Mouse (Mus musculus): ENCODE data around the gene Mterf1b. TPM values are rescaled to one million over a fixed set of nuclear protein-coding genes. Genes with fewer than 3 reads are reported as not detected.

The Mterf1b gene
- polyA plus RNA-seq (2015; fragmentation: Nextera tagmentation; extraction: Ambion mirVana): 1.6 and 1.7 TPM in 2 replicates

GRCm38 (mm10) chr5:4191671-4192480 is at the start of gene Mterf1b:
TSS of gene Mterf1b (plus strand) at chr5:4192367.

Other genes with a start within 250 kb of the Mterf1b start
- 93.8 and 107 TPM in 2 replicates for gene Cyp51, start 87.6 kb upstream of the Mterf1b start, polyA plus RNA-seq (2015; fragmentation: Nextera tagmentation; extraction: Ambion mirVana)